Mouse (Mus musculus): ENCODE results near the gene Arvcf.

GRCm38 (mm10) chr16:18425475-18426214, 77.7 kb downstream of the Arvcf start:
- TF ChIP-seq CTCF (IDR thresholded peaks at IDR 0.05; ENCODE audit: low read depth): no peak
- no peak for TF ChIP-seq EP300 (IDR thresholded peaks at IDR 0.05; ENCODE audit: low read depth)

Measured in liver, postnatal 0 days (tissue).